Mouse (Mus musculus): ENCODE measurements around the gene Gm49711. TPM values are rescaled to one million over a fixed set of nuclear protein-coding genes. Genes with fewer than 3 reads are reported as not detected.
A peak's percentile ranks its signal among the peaks of the same experiment; 100 is the strongest.

The Gm49711 gene
- polyA plus RNA-seq, 1 experiment: not detected

DNA sequence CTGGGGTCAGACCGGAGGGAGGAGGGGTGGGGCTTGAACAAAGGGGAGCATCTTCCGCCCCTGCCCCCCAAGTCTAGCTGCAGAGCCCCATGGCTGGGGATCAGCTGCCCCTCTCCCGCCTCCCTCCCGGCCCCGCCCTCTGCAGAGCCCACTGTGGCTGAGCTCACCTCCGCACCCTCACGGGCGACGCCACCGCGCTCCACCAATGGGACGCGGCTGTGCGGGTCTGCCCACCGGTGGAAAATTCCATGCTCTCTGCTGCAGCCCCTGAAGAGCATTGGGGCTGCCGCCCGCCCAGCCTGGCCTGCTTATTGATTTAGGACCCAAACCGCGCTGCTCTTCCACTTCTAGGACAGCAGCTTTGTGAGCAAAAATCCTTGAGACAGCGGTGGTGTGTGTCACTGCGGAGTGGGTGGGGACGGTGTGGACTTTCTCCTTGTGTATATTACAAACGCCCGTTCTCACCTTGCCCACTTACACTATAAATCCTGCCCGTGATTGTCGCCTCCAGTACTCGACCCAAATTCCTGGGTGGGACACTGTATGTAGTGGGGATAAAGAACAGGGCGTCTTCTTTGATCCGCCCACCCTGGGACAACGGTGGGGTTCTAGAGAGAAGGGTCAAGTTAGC, 100.5 kb downstream of the Gm49711 start:
- H3K4me1 ChIP-seq (ENCODE audit: control insufficient read depth, insufficient read depth, low read length): peaks cover 5% of the 10 kb centered on the region; the same call in 1 of the 2 replicates
- no peak overlapping the region for H3K27ac ChIP-seq (ENCODE audit: insufficient read depth, low read length)
- H3K4me3 ChIP-seq (ENCODE audit: insufficient read depth, low read length): peak overlapping the region; percentile 31
- peak; percentile 44; the same call in 1 of the 2 replicates for TF ChIP-seq POLR2A (IDR thresholded peaks at IDR 0.05; ENCODE audit: low read depth, low read length)
- TF ChIP-seq CTCF (IDR thresholded peaks at IDR 0.05; ENCODE audit: borderline replicate concordance, insufficient read depth, low read length): no peak

GRCm38 (mm10) chr16:92159114-92159513, 101.0 kb downstream of the Gm49711 start:
- Histone ChIP-seq H3K4me3 (ENCODE audit: insufficient read depth, low read length) (no peak overlapping the region), H3K4me1 (ENCODE audit: control insufficient read depth, insufficient read depth, low read length) (peaks cover 5% of the 10 kb centered on the region; the same call in 1 of the 2 replicates), H3K27ac (ENCODE audit: insufficient read depth, low read length) (no peak overlapping the region)
- no peak for TF ChIP-seq POLR2A (IDR thresholded peaks at IDR 0.05; ENCODE audit: low read depth, low read length)
- no peak for TF ChIP-seq CTCF (IDR thresholded peaks at IDR 0.05; ENCODE audit: borderline replicate concordance, insufficient read depth, low read length)

DNA sequence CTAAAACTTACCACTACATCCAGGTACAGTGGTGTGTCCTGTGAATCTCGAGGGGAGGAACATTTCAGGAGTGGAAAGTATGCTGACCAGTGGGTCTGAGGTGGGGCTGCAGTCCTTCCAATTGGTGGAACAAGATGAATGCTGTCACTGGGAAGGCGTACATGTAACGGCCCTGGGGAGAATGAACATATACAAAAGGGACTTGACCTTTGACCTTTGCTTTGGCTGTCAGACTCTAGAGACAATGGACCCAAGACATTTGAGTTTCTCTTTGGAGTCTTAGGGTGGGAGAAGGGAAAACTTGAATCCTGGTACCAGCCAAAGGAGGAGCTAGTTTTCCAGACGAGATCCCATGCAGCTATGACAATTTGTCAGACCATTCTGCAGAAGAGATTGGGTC, 104.2 kb downstream of the Gm49711 start:
- Histone ChIP-seq H3K4me1 (ENCODE audit: control insufficient read depth, insufficient read depth, low read length) (peaks cover 5% of the 10 kb centered on the region; the same call in 1 of the 2 replicates), H3K4me3 (ENCODE audit: insufficient read depth, low read length) (no peak overlapping the region), H3K27ac (ENCODE audit: insufficient read depth, low read length) (no peak overlapping the region)
- TF ChIP-seq POLR2A (IDR thresholded peaks at IDR 0.05; ENCODE audit: low read depth, low read length): no peak
- TF ChIP-seq CTCF (IDR thresholded peaks at IDR 0.05; ENCODE audit: borderline replicate concordance, insufficient read depth, low read length): no peak

DNA sequence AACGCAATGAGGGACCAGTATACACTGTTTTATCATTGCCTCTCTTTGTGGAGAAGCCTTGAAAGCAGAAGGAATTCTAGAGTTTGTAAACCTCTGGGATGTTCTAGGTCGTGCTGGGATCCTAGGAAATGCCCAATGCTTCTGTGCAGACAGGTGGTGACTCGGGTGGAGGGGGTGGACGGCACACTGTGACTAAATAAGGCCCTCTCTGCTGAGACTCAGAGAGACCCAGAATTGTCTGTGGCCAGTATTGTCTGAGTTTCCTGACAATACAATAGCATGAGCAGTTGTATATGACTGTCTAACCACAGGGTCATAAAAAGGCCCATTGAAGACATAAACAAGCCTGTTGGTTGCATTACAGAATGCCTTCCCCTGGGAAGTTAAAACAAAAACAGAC, 105.4 kb downstream of the Gm49711 start:
- no peak for TF ChIP-seq CTCF (IDR thresholded peaks at IDR 0.05; ENCODE audit: borderline replicate concordance, insufficient read depth, low read length)
- TF ChIP-seq POLR2A (IDR thresholded peaks at IDR 0.05; ENCODE audit: low read depth, low read length): no peak
- H3K4me3 ChIP-seq (ENCODE audit: insufficient read depth, low read length): no peak overlapping the region
- H3K4me1 ChIP-seq (ENCODE audit: control insufficient read depth, insufficient read depth, low read length): no peaks in the 10 kb centered on the region; the same call in 1 of the 2 replicates
- H3K27ac ChIP-seq (ENCODE audit: insufficient read depth, low read length): no peak overlapping the region

DNA sequence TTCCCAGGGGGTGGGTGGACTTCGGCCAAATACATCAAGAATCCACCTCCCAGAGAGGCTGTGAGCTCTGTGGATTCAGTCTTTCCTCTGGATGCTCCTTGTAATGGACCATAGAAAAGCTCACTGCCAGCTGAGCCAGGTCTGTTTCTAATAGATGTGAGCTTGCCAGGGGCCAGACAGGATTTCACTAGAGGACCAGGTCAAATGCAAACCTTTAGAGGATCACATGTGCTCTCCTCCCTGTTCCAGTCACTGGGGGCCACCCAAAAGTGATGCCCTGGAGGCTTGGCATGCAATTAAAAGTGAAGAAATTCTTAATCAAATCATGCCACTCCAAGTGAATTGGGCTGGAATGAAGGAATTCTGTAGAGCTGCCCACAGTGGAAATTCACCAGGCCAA, 117.9 kb downstream of the Gm49711 start:
- no peak for TF ChIP-seq CTCF (IDR thresholded peaks at IDR 0.05; ENCODE audit: borderline replicate concordance, insufficient read depth, low read length)
- TF ChIP-seq POLR2A (IDR thresholded peaks at IDR 0.05; ENCODE audit: low read depth, low read length): no peak
- no peak overlapping the region for H3K4me3 ChIP-seq (ENCODE audit: insufficient read depth, low read length)
- no peak overlapping the region for H3K27ac ChIP-seq (ENCODE audit: insufficient read depth, low read length)
- no peaks in the 10 kb centered on the region for H3K4me1 ChIP-seq (ENCODE audit: control insufficient read depth, insufficient read depth, low read length)

GRCm38 (mm10) chr16:92177718-92178117, 119.6 kb downstream of the Gm49711 start:
- Histone ChIP-seq H3K4me1 (ENCODE audit: control insufficient read depth, insufficient read depth, low read length) (no peaks in the 10 kb centered on the region), H3K27ac (ENCODE audit: insufficient read depth, low read length) (no peak overlapping the region), H3K4me3 (ENCODE audit: insufficient read depth, low read length) (no peak overlapping the region)
- TF ChIP-seq POLR2A (IDR thresholded peaks at IDR 0.05; ENCODE audit: low read depth, low read length): no peak
- no peak for TF ChIP-seq CTCF (IDR thresholded peaks at IDR 0.05; ENCODE audit: borderline replicate concordance, insufficient read depth, low read length)

DNA sequence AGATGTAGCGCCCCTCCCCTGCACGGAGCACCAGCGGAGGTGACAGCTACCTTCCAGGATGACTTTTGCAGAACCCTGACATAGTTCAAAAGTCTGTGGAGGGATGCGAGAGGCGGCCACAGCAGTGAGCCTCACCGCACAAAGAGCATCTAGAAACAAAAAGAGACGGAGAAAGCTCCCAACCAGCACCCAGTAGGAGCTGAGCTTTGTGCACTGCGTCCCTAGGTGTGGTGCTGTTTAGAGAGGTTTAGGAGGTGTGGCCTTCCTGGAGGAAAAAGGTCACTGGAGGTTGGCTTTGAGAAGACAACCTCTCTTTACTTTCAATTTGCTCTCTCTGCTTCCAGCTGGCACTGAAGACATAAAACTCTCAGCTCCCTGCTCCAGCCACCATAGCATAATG, 121.2 kb downstream of the Gm49711 start:
- H3K4me1 ChIP-seq (ENCODE audit: control insufficient read depth, insufficient read depth, low read length): no peaks in the 10 kb centered on the region
- H3K4me3 ChIP-seq (ENCODE audit: insufficient read depth, low read length): no peak overlapping the region
- TF ChIP-seq CTCF (IDR thresholded peaks at IDR 0.05; ENCODE audit: borderline replicate concordance, insufficient read depth, low read length) (no peak), POLR2A (IDR thresholded peaks at IDR 0.05; ENCODE audit: low read depth, low read length) (no peak)
- no peak overlapping the region for H3K27ac ChIP-seq (ENCODE audit: insufficient read depth, low read length)

DNA sequence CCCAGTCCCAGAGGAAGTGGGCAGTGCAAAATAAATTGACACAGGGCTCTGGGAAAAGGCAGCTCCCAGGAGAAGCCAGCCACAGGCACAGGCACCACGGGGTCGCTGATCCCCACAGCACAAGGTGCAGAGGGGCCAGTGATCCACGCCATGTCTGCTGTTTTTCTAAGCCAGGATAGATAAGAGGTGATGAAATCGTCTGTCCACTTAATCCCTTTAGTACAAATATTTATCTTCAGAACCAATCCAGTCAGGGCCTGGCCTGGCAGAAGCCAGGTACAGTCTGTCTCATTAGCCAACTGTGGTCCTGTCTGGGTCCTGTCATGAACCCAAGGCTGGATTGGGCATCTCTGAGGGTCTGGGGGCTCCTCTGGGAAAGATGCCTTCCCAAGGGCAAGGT, 125.4 kb downstream of the Gm49711 start:
- no peak overlapping the region for H3K4me3 ChIP-seq (ENCODE audit: insufficient read depth, low read length)
- H3K4me1 ChIP-seq (ENCODE audit: control insufficient read depth, insufficient read depth, low read length): no peaks in the 10 kb centered on the region
- H3K27ac ChIP-seq (ENCODE audit: insufficient read depth, low read length): no peak overlapping the region
- TF ChIP-seq CTCF (IDR thresholded peaks at IDR 0.05; ENCODE audit: borderline replicate concordance, insufficient read depth, low read length) (no peak), POLR2A (IDR thresholded peaks at IDR 0.05; ENCODE audit: low read depth, low read length) (no peak)

- no peak overlapping the region for H3K27ac ChIP-seq (ENCODE audit: insufficient read depth, low read length)
- H3K4me3 ChIP-seq (ENCODE audit: insufficient read depth, low read length): no peak overlapping the region
- H3K4me1 ChIP-seq (ENCODE audit: control insufficient read depth, insufficient read depth, low read length): no peaks in the 10 kb centered on the region
- TF ChIP-seq POLR2A (IDR thresholded peaks at IDR 0.05; ENCODE audit: low read depth, low read length) (no peak), CTCF (IDR thresholded peaks at IDR 0.05; ENCODE audit: borderline replicate concordance, insufficient read depth, low read length) (no peak)
Observed at GRCm38 (mm10) chr16:92190603-92191002, 132.5 kb downstream of the Gm49711 start.

- H3K27ac ChIP-seq (ENCODE audit: insufficient read depth, low read length): no peak overlapping the region
- H3K4me1 ChIP-seq (ENCODE audit: control insufficient read depth, insufficient read depth, low read length): no peaks in the 10 kb centered on the region
- TF ChIP-seq CTCF (IDR thresholded peaks at IDR 0.05; ENCODE audit: borderline replicate concordance, insufficient read depth, low read length): no peak
- TF ChIP-seq POLR2A (IDR thresholded peaks at IDR 0.05; ENCODE audit: low read depth, low read length): no peak
- H3K4me3 ChIP-seq (ENCODE audit: insufficient read depth, low read length): no peak overlapping the region
Observed at GRCm38 (mm10) chr16:92195094-92195493, 137.0 kb downstream of the Gm49711 start.

Data from embryonic fibroblast, embryonic 13.5 days (primary cell).